Mouse (Mus musculus): ENCODE measurements around the gene Zc3h4. TPM values are rescaled to one million over a fixed set of nuclear protein-coding genes. Genes with fewer than 3 reads are reported as not detected.

Zc3h4 gene
- total and polyA plus RNA-seq, 3 experiments, result 32.9 to 71.8 (median 59.4) TPM

- TF ChIP-seq USF2 (IDR thresholded peaks at IDR 0.05; ENCODE audit: borderline replicate concordance in 1 of 2, insufficient read depth in 1 of 2, low read depth in 1 of 2, low read length in 2 of 2) (no peak), TAL1 (IDR thresholded peaks at IDR 0.05; ENCODE audit: low read length) (no peak)
Observed at GRCm38 (mm10) chr7:16412220-16412896, 11.6 kb downstream of the Zc3h4 start (continued).

DNA sequence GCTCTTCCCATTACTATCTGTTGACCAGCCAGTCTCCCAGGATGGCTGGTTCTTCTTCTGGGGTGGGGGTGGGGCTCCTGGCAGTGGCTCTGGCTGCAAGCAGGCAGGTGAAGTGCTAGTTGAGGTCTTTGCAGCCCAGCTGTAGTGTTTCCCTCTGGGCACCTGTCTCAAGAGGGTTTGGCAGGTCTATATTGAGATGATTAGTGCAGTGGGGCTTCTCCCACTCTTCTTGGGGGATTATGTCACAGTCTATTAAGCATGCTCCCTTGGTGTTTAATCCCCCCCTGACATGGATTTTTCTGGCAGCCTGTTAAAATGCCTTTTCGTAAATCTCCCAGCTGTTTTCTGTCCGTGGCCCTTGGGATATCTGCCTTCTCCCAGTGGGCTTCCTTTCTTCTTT, 12.2 kb downstream of the Zc3h4 start:
- no peaks in the 10 kb centered on the region for H3K9me3 ChIP-seq (replicated peaks; ENCODE audit: insufficient read depth, low read length)
- H3K79me2 ChIP-seq (ENCODE audit: control insufficient read depth, insufficient read depth, low read length, poor library complexity), result no peaks in the 10 kb centered on the region; the same call in 1 of the 2 replicates
- no peak overlapping the region for H3K9ac ChIP-seq (ENCODE audit: control insufficient read depth, low read depth, low read length, poor library complexity, severe bottlenecking)
- H3K27ac ChIP-seq (ENCODE audit: control insufficient read depth, low read depth, low read length), result no peak overlapping the region
- H3K4me3 ChIP-seq (ENCODE audit: control insufficient read depth in 1 of 2, insufficient read depth in 1 of 2, low read depth in 2 of 2, low read length in 2 of 2), result no peak overlapping the region
- no peaks in the 10 kb centered on the region for H3K4me1 ChIP-seq (ENCODE audit: control insufficient read depth in 1 of 2, insufficient read depth in 2 of 2, low read length in 2 of 2)
- no peak for DNase-seq (ENCODE audit: low read depth, low spot score)
- peaks cover 0 to 10% of the 10 kb centered on the region in 2 experiments; a peak in 2 of 4 replicates for H3K36me3 ChIP-seq (ENCODE audit: control insufficient read depth in 1 of 2, insufficient read depth in 2 of 2, low read length in 2 of 2)
- TF ChIP-seq TAL1 (IDR thresholded peaks at IDR 0.05; ENCODE audit: low read length), result no peak
- H3K27me3 ChIP-seq (ENCODE audit: control insufficient read depth in 1 of 2, insufficient read depth in 2 of 2, low read length in 2 of 2), result no peaks in the 10 kb centered on the region

DNA sequence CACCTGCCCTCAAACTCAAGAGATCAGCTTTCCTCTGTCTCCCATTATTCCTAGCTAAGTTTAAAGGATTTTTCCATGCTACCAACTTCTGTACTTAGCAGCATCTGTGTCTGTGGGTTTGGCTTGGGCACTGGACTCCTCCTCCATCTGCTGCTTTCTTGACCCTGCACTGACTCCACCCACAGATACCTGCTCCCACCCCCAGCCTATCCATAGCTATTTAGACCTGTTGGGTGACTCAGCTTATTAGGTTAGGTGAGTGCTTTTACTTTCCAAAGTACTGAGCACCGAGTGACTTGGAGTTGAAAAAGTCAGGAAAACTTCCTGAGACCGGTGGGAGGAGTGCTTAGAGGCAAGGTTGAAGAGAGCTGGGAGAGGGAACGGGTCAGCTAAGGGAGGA, 14.7 kb downstream of the Zc3h4 start:
- no peak overlapping the region for H3K4me3 ChIP-seq (ENCODE audit: control insufficient read depth in 1 of 2, insufficient read depth in 1 of 2, low read depth in 2 of 2, low read length in 2 of 2)
- no peak overlapping the region for H3K9ac ChIP-seq (ENCODE audit: control insufficient read depth, low read depth, low read length, poor library complexity, severe bottlenecking)

GRCm38 (mm10) chr7:16417141-16417771, 16.5 kb downstream of the Zc3h4 start:
- H3K4me1 ChIP-seq (ENCODE audit: control insufficient read depth in 1 of 2, insufficient read depth in 2 of 2, low read length in 2 of 2), result no peaks in the 10 kb centered on the region
- H3K27me3 ChIP-seq (ENCODE audit: control insufficient read depth in 1 of 2, insufficient read depth in 2 of 2, low read length in 2 of 2), result no peaks in the 10 kb centered on the region
- H3K9ac ChIP-seq (ENCODE audit: control insufficient read depth, low read depth, low read length, poor library complexity, severe bottlenecking), result no peak overlapping the region
- H3K9me3 ChIP-seq (replicated peaks; ENCODE audit: insufficient read depth, low read length), result no peaks in the 10 kb centered on the region
- no peak overlapping the region for H3K27ac ChIP-seq (ENCODE audit: control insufficient read depth, low read depth, low read length)
- H3K4me3 ChIP-seq (ENCODE audit: control insufficient read depth in 1 of 2, insufficient read depth in 1 of 2, low read depth in 2 of 2, low read length in 2 of 2), result no peak overlapping the region
- no peak for TF ChIP-seq MYC (IDR thresholded peaks at IDR 0.05; ENCODE audit: low read depth, low read length)
- no peak for TF ChIP-seq ZMIZ1 (IDR thresholded peaks at IDR 0.05; ENCODE audit: low read depth, low read length)
- no peak for TF ChIP-seq RAD21 (IDR thresholded peaks at IDR 0.05; ENCODE audit: low read depth, low read length)
- no peak for TF ChIP-seq BHLHE40 (IDR thresholded peaks at IDR 0.05; ENCODE audit: borderline replicate concordance, low read depth, low read length)
- TF ChIP-seq RCOR1 (IDR thresholded peaks at IDR 0.05; ENCODE audit: low read depth, low read length), result no peak
- no peak for TF ChIP-seq UBTF (IDR thresholded peaks at IDR 0.05; ENCODE audit: borderline replicate concordance, insufficient read depth, low read depth, low read length)
- H3K36me3 ChIP-seq (ENCODE audit: control insufficient read depth in 1 of 2, insufficient read depth in 2 of 2, low read length in 2 of 2), result peaks cover 0 to 18% of the 10 kb centered on the region in 2 experiments; a peak in 2 of 4 replicates
- no peaks in the 10 kb centered on the region for H3K79me2 ChIP-seq (ENCODE audit: control insufficient read depth, insufficient read depth, low read length, poor library complexity)
- no peak for DNase-seq (ENCODE audit: low read depth, low spot score)

More for the DNA sequence above, 14.7 kb downstream of the Zc3h4 start:
- H3K36me3 ChIP-seq (ENCODE audit: control insufficient read depth in 1 of 2, insufficient read depth in 2 of 2, low read length in 2 of 2), result peaks cover 0 to 18% of the 10 kb centered on the region in 2 experiments; a peak in 2 of 4 replicates
- H3K79me2 ChIP-seq (ENCODE audit: control insufficient read depth, insufficient read depth, low read length, poor library complexity), result no peaks in the 10 kb centered on the region; the same call in 1 of the 2 replicates
- TF ChIP-seq MEF2A (IDR thresholded peaks at IDR 0.05; ENCODE audit: extremely low read depth, insufficient replicate concordance, low read depth, low read length, poor library complexity, severe bottlenecking) (no peak), MXI1 (IDR thresholded peaks at IDR 0.05; ENCODE audit: low read depth, low read length) (no peak), ELF1 (IDR thresholded peaks at IDR 0.05; ENCODE audit: low read depth, low read length) (no peak), NELFE (IDR thresholded peaks at IDR 0.05; ENCODE audit: low read depth, low read length) (no peak), USF1 (IDR thresholded peaks at IDR 0.05; ENCODE audit: low read depth, low read length) (no peak), ZNF384 (IDR thresholded peaks at IDR 0.05; ENCODE audit: low read depth, low read length) (no peak), GABPA (IDR thresholded peaks at IDR 0.05; ENCODE audit: low read depth, low read length) (no peak), MAFK (IDR thresholded peaks at IDR 0.05; ENCODE audit: borderline replicate concordance, low read depth, low read length) (no peak), RCOR1 (IDR thresholded peaks at IDR 0.05; ENCODE audit: low read depth, low read length) (no peak), CHD1 (IDR thresholded peaks at IDR 0.05; ENCODE audit: low read depth, low read length) (no peak), EP300 (IDR thresholded peaks at IDR 0.05; ENCODE audit: low read depth in 1 of 2, low read length in 2 of 2) (no peak), CHD2 (IDR thresholded peaks at IDR 0.05; ENCODE audit: low read length) (no peak)
- no peaks in the 10 kb centered on the region for H3K4me1 ChIP-seq (ENCODE audit: control insufficient read depth in 1 of 2, insufficient read depth in 2 of 2, low read length in 2 of 2)
- H3K9me3 ChIP-seq (replicated peaks; ENCODE audit: insufficient read depth, low read length), result no peaks in the 10 kb centered on the region
- H3K27me3 ChIP-seq (ENCODE audit: control insufficient read depth in 1 of 2, insufficient read depth in 2 of 2, low read length in 2 of 2), result no peaks in the 10 kb centered on the region
- H3K27ac ChIP-seq (ENCODE audit: control insufficient read depth, low read depth, low read length), result no peak overlapping the region
- no peak for DNase-seq (ENCODE audit: low read depth, low spot score)
